In genomic region chr5:39482756-39483155, GRCm38 (mm10) we compare ENCODE assay signal across 26 mouse cellular contexts.
A peak's percentile ranks its signal among the peaks of the same experiment; 100 is the strongest.
DNase-seq lines count a peak whose midpoint lies in the region; ATAC-seq lines count a peak whose summit lies in the region.
"Had no signal": no experiment of that assay in that cellular context is flagged by ENCODE, and none has a peak within 500 bp of the region (broad histone marks: within the 10 kb centered on the region; RNA-seq: fewer than 3 reads in every experiment).

No protein-coding gene starts in this region.

- 59% methylated on average over 5 of the region's 5 CpGs for WGBS in hindbrain, embryonic 15.5 days
- 71% methylated on average over 5 of the region's 5 CpGs for WGBS in hindbrain, embryonic 11.5 days
- WGBS in neural tube, embryonic 14.5 days = 51% methylated on average over 5 of the region's 5 CpGs

- no peaks in the 10 kb centered on the region for H3K27me3 ChIP-seq in hindbrain, embryonic 15.5 days
- no peaks in the 10 kb centered on the region for H3K27me3 ChIP-seq in hindbrain, embryonic 11.5 days (ENCODE audit: control insufficient read depth, insufficient read depth, low read length)
- H3K27me3 ChIP-seq in neural tube, embryonic 14.5 days (ENCODE audit: control insufficient read depth, insufficient read depth, low read length) = no peaks in the 10 kb centered on the region
- H3K27me3 ChIP-seq: embryonic facial prominence, embryonic 13.5 days; forebrain, embryonic 12.5 days had no signal

- DNase-seq in hindbrain, embryonic 11.5 days (ENCODE audit: low spot score) = no peak
- peak; percentile 1 for DNase-seq in kidney, adult 9 months
- DNase-seq in kidney, postnatal 4 days = no peak
- DNase-seq in neural tube, embryonic 10.5 days (ENCODE audit: extremely low spot score, low spot score) = no peak
- no peak for DNase-seq in right cerebral cortex, postnatal 25 days
- DNase-seq: adrenal gland, adult 2 months; adrenal gland, postnatal 14 days; cerebellum, adult 11-12 months; cerebellum, adult 8-10 months; cerebellum, postnatal 10 days; cerebellum, postnatal 36 days; embryo, embryonic 11 days; gastrocnemius, adult 2 months; gastrocnemius, postnatal 14 days; heart, adult 11 months had no signal

- H3K4me1 ChIP-seq in hindbrain, embryonic 15.5 days (replicated peaks) = no peaks in the 10 kb centered on the region
- H3K4me1 ChIP-seq in hindbrain, embryonic 11.5 days (replicated peaks; ENCODE audit: control insufficient read depth, insufficient read depth, low read length) = no peaks in the 10 kb centered on the region
- H3K4me1 ChIP-seq in neural tube, embryonic 14.5 days (ENCODE audit: control insufficient read depth, insufficient read depth, low read length) = no peaks in the 10 kb centered on the region
- H3K4me1 ChIP-seq: embryonic facial prominence, embryonic 10.5 days; embryonic facial prominence, embryonic 13.5 days; forebrain, embryonic 12.5 days had no signal

- H3K36me3 ChIP-seq in hindbrain, embryonic 15.5 days = no peaks in the 10 kb centered on the region
- H3K36me3 ChIP-seq in hindbrain, embryonic 11.5 days (ENCODE audit: control insufficient read depth, insufficient read depth, low read length) = no peaks in the 10 kb centered on the region
- H3K36me3 ChIP-seq in neural tube, embryonic 14.5 days (ENCODE audit: control insufficient read depth, insufficient read depth, low read length) = no peaks in the 10 kb centered on the region
- H3K36me3 ChIP-seq: embryonic facial prominence, embryonic 10.5 days; embryonic facial prominence, embryonic 13.5 days; forebrain, embryonic 12.5 days had no signal

- no peak overlapping the region for H3K4me2 ChIP-seq in hindbrain, embryonic 15.5 days
- no peak overlapping the region for H3K4me2 ChIP-seq in hindbrain, embryonic 11.5 days (replicated peaks; ENCODE audit: low read depth, low read length)
- H3K4me2 ChIP-seq in neural tube, embryonic 14.5 days (ENCODE audit: low read depth, low read length) = no peak overlapping the region
- H3K4me2 ChIP-seq: embryonic facial prominence, embryonic 13.5 days; forebrain, embryonic 12.5 days; heart, embryonic 11.5 days had no signal

- H3K27ac ChIP-seq in hindbrain, embryonic 15.5 days (replicated peaks) = no peak overlapping the region
- no peak overlapping the region for H3K27ac ChIP-seq in hindbrain, embryonic 11.5 days (ENCODE audit: low read depth, low read length)
- no peak overlapping the region for H3K27ac ChIP-seq in neural tube, embryonic 14.5 days (ENCODE audit: low read depth, low read length)
- H3K27ac ChIP-seq: embryonic facial prominence, embryonic 10.5 days; embryonic facial prominence, embryonic 13.5 days; forebrain, embryonic 12.5 days; gastrocnemius, adult 2 months had no signal

- ATAC-seq in hindbrain, embryonic 15.5 days (ENCODE audit: low FRiP score, low read depth) = 0 out of 2 replicates have a peak, but pooled peaks have one; percentile 38
- no peak for ATAC-seq in hindbrain, embryonic 11.5 days (ENCODE audit: low FRiP score)
- ATAC-seq in neural tube, embryonic 14.5 days (ENCODE audit: low read depth) = peak; percentile 51; the same call in 1 of the 2 replicates
- ATAC-seq: CD4-positive, CD25-positive, alpha-beta regulatory T cell, adult 4 months; forebrain, embryonic 16.5 days; inflammation-experienced regulatory T-cells, adult 6 months; intestine, embryonic 16.5 days had no signal

- no peak overlapping the region for H3K9ac ChIP-seq in hindbrain, embryonic 15.5 days
- no peak overlapping the region for H3K9ac ChIP-seq in hindbrain, embryonic 11.5 days (ENCODE audit: low read depth, low read length)
- no peak overlapping the region for H3K9ac ChIP-seq in neural tube, embryonic 14.5 days (replicated peaks; ENCODE audit: low read depth, low read length)
- H3K9ac ChIP-seq: embryonic facial prominence, embryonic 13.5 days; forebrain, embryonic 12.5 days had no signal

- H3K4me3 ChIP-seq in hindbrain, embryonic 15.5 days = no peak overlapping the region
- no peak overlapping the region for H3K4me3 ChIP-seq in hindbrain, embryonic 11.5 days (ENCODE audit: low read depth, low read length)
- H3K4me3 ChIP-seq in neural tube, embryonic 14.5 days (ENCODE audit: low read depth, low read length) = no peak overlapping the region
- H3K4me3 ChIP-seq: embryonic facial prominence, embryonic 10.5 days; embryonic facial prominence, embryonic 13.5 days; erythroblast, embryonic 14.5 days; forebrain, embryonic 12.5 days; gastrocnemius, adult 2 months had no signal

- no peaks in the 10 kb centered on the region for H3K9me3 ChIP-seq in hindbrain, embryonic 15.5 days
- H3K9me3 ChIP-seq in hindbrain, embryonic 11.5 days (ENCODE audit: control insufficient read depth, low read length) = no peaks in the 10 kb centered on the region
- H3K9me3 ChIP-seq in neural tube, embryonic 14.5 days (ENCODE audit: control insufficient read depth, low read length) = no peaks in the 10 kb centered on the region
- H3K9me3 ChIP-seq: embryonic facial prominence, embryonic 10.5 days; embryonic facial prominence, embryonic 13.5 days; forebrain, embryonic 12.5 days had no signal
